Mouse (Mus musculus): ENCODE data around the gene Trex2. TPM values are rescaled to one million over a fixed set of nuclear protein-coding genes. Genes with fewer than 3 reads are reported as not detected.

The Trex2 gene
- polyA plus RNA-seq, 1 experiment, result 2.2 TPM

DNA sequence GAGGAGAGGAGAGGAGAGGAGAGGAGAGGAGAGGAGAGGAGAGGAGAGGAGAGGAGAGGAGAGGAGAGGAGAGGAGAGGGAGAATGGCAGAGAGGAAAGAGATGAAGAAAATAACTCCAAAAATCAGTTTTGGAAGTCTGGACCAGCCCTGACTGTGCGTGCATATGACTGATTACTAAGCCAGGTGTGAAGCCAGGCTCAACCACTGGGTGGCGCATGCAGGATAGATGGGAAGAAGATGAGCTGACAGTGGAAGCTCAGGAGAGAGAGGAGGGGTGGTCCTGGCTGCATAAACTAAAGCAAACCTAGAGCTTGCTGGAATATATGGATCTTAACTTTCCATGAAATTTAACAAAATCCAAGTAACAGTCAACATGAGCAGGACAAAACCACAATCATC is 16.8 kb upstream of the Trex2 start:
- H3K27ac ChIP-seq (ENCODE audit: control insufficient read depth, insufficient read depth, low read length), result no peak overlapping the region
- no peak overlapping the region for H3K4me3 ChIP-seq (ENCODE audit: control insufficient read depth, insufficient read depth, low read length)
- no peaks in the 10 kb centered on the region for H3K27me3 ChIP-seq (ENCODE audit: control insufficient read depth, insufficient read depth, low read length)
- no peaks in the 10 kb centered on the region for H3K4me1 ChIP-seq (replicated peaks; ENCODE audit: control insufficient read depth, insufficient read depth, low read length)
- TF ChIP-seq CTCF (IDR thresholded peaks at IDR 0.05; ENCODE audit: borderline replicate concordance, control insufficient read depth, extremely low read depth, insufficient read depth, low read length, poor library complexity), result no peak
- TF ChIP-seq POLR2A (IDR thresholded peaks at IDR 0.05; ENCODE audit: control insufficient read depth, extremely low read depth, insufficient read depth, low read length, poor library complexity), result no peak
- peak; percentile 71 for DNase-seq
- WGBS, result 56% methylated on average over 2 of the region's 2 CpGs
- H3K36me3 ChIP-seq (ENCODE audit: control insufficient read depth, insufficient read depth, low read length), result no peaks in the 10 kb centered on the region

DNA sequence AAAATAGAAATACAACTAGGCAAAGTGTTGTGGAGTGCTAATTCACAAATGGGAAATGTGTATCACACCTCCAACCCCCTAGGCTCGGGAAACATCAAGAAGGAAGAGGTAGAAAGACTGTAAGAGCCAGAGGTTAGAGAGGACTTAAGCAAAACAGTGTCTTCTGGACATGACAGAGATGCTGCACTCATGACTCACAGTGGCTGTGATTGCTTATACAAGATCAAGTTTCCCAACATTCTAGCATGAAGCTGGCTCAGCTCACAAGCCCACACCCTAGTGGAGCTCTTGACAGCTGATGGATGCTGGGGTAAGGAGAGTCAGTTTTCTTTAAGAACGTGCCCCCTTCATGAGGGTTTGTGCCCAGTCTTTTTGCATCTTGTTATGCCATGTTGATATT is 6.3 kb upstream of the Trex2 start:
- Histone ChIP-seq H3K36me3 (ENCODE audit: control insufficient read depth, insufficient read depth, low read length) (no peaks in the 10 kb centered on the region), H3K27ac (ENCODE audit: control insufficient read depth, insufficient read depth, low read length) (no peak overlapping the region), H3K27me3 (ENCODE audit: control insufficient read depth, insufficient read depth, low read length) (no peaks in the 10 kb centered on the region), H3K4me3 (ENCODE audit: control insufficient read depth, insufficient read depth, low read length) (no peak overlapping the region), H3K4me1 (replicated peaks; ENCODE audit: control insufficient read depth, insufficient read depth, low read length) (no peaks in the 10 kb centered on the region)
- TF ChIP-seq CTCF (IDR thresholded peaks at IDR 0.05; ENCODE audit: borderline replicate concordance, control insufficient read depth, extremely low read depth, insufficient read depth, low read length, poor library complexity) (no peak), POLR2A (IDR thresholded peaks at IDR 0.05; ENCODE audit: control insufficient read depth, extremely low read depth, insufficient read depth, low read length, poor library complexity) (no peak)
- DNase-seq, result no peak
- WGBS, result 78% methylated on average over 2 of the region's 2 CpGs

DNA sequence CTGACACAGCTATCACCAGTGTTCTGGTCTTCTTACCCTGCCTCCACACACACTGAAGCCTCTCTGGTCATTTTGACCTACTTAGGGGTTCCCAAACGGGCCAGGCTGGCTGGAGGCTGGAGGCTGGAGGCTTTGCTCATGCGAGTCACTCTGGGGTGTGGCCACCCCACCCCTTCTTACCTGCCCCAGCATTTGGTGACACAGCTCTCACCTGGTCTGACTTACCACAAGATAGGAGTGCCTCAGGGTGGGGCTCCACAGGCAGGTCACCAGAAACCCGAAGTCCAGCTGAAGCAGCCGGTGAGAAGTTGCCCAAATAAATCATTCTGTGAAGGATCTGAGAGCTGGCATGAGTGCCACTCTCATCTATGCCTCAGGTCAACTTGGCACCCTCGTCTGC is 2.3 kb downstream of the Trex2 start:
- Histone ChIP-seq H3K36me3 (ENCODE audit: control insufficient read depth, insufficient read depth, low read length) (no peaks in the 10 kb centered on the region), H3K4me1 (replicated peaks; ENCODE audit: control insufficient read depth, insufficient read depth, low read length) (no peaks in the 10 kb centered on the region), H3K4me3 (ENCODE audit: control insufficient read depth, insufficient read depth, low read length) (no peak overlapping the region), H3K27ac (ENCODE audit: control insufficient read depth, insufficient read depth, low read length) (no peak overlapping the region), H3K27me3 (ENCODE audit: control insufficient read depth, insufficient read depth, low read length) (no peaks in the 10 kb centered on the region)
- 85% methylated on average over 5 of the region's 5 CpGs for WGBS
- TF ChIP-seq CTCF (IDR thresholded peaks at IDR 0.05; ENCODE audit: borderline replicate concordance, control insufficient read depth, extremely low read depth, insufficient read depth, low read length, poor library complexity) (no peak), POLR2A (IDR thresholded peaks at IDR 0.05; ENCODE audit: control insufficient read depth, extremely low read depth, insufficient read depth, low read length, poor library complexity) (no peak)
- no peak for DNase-seq

DNA sequence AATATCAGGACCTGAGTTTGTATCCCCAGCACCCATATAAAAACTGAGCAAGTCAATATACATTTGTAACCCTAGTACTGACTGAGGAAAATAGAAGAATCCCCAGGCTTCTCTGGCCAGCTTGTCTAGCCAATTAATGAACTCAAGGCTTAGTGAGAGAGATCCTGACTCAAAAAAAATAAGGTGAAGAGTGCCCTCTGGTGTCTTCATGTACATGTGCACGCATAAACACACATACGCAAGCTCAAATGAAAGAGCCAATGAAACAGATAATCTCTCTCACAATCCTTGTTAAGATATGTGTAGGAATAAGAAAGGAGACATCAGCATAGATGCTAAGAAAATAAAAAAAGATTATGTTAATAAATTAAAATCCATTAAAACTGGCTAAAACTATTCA is 5.1 kb downstream of the Trex2 start:
- Histone ChIP-seq H3K4me3 (ENCODE audit: control insufficient read depth, insufficient read depth, low read length) (no peak overlapping the region), H3K4me1 (replicated peaks; ENCODE audit: control insufficient read depth, insufficient read depth, low read length) (no peaks in the 10 kb centered on the region), H3K27ac (ENCODE audit: control insufficient read depth, insufficient read depth, low read length) (no peak overlapping the region), H3K36me3 (ENCODE audit: control insufficient read depth, insufficient read depth, low read length) (no peaks in the 10 kb centered on the region), H3K27me3 (ENCODE audit: control insufficient read depth, insufficient read depth, low read length) (no peaks in the 10 kb centered on the region)
- TF ChIP-seq CTCF (IDR thresholded peaks at IDR 0.05; ENCODE audit: borderline replicate concordance, control insufficient read depth, extremely low read depth, insufficient read depth, low read length, poor library complexity) (no peak), POLR2A (IDR thresholded peaks at IDR 0.05; ENCODE audit: control insufficient read depth, extremely low read depth, insufficient read depth, low read length, poor library complexity) (no peak)
- 84% methylated on average over 2 of the region's 2 CpGs for WGBS
- DNase-seq, result no peak

DNA sequence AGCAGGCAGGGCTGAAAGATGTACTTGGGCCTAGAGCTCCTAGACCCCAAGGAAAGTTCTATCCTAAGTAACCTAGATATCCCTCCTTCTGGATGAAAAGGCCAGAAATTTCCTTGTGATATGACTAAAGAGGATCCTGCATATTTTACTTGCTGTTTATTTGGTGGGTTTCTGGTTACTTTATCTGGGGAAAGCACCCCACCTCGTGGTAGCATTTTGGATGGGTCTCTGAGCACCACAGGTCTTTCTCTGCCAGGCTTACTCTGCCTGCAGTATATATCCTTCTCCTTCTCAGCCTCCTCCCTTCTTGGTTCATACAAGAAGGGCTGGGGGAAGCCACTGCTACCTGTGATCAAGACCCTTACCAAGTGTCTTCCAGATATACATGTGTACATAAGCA is 22.4 kb downstream of the Trex2 start:
- Histone ChIP-seq H3K4me1 (replicated peaks; ENCODE audit: control insufficient read depth, insufficient read depth, low read length) (no peaks in the 10 kb centered on the region), H3K27ac (ENCODE audit: control insufficient read depth, insufficient read depth, low read length) (no peak overlapping the region), H3K36me3 (ENCODE audit: control insufficient read depth, insufficient read depth, low read length) (no peaks in the 10 kb centered on the region), H3K4me3 (ENCODE audit: control insufficient read depth, insufficient read depth, low read length) (no peak overlapping the region), H3K27me3 (ENCODE audit: control insufficient read depth, insufficient read depth, low read length) (no peaks in the 10 kb centered on the region)
- no peak for DNase-seq
- WGBS, result 39% methylated on average over 1 of the region's 1 CpGs
- TF ChIP-seq POLR2A (IDR thresholded peaks at IDR 0.05; ENCODE audit: control insufficient read depth, extremely low read depth, insufficient read depth, low read length, poor library complexity) (no peak), CTCF (IDR thresholded peaks at IDR 0.05; ENCODE audit: borderline replicate concordance, control insufficient read depth, extremely low read depth, insufficient read depth, low read length, poor library complexity) (no peak)

DNA sequence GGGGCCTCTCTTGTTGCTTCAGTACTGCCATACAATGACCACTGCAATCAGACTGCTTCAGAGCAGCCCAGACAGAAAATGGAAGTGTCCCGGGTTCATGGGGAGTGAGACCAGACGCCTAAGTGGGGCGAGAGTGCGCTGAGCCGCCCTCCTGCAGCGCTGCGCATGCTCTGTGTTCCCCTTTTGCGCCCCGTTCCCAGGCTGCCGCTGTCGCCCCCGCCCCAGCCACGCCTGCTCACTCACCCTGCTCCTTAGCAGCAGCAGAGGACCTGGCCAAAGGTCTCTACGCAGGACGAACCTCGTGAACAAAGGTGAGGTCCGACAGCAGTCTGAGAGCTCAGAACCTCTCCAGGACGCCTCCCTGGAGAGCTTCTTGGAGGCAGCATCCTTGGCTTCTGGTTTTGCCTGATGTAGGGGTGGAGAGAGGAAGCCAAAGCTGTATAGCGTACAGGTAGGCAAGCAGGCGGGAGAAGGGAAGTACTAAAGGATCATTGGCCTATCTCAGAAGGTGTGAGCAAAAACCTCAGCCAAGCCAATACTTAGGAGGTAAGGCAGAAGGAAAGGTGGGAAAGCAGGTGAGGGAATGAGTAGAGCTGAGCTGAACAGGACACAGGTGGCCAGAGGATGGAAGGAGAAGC is 24.1 kb downstream of the Trex2 start, which contains the start of gene Zfp92:
TSS of gene Zfp92 (plus strand) at position 217 of the 638 bp plus-strand sequence.
- H3K4me3 ChIP-seq (ENCODE audit: control insufficient read depth, insufficient read depth, low read length), result peak within 1 kb of the TSS; percentile 23; the same call in 1 of the 2 replicates
- no peaks in the 10 kb centered on the region for H3K36me3 ChIP-seq (ENCODE audit: control insufficient read depth, insufficient read depth, low read length)
- H3K27ac ChIP-seq (ENCODE audit: control insufficient read depth, insufficient read depth, low read length), result no peak within 1 kb of the TSS
- no peak for TF ChIP-seq POLR2A (IDR thresholded peaks at IDR 0.05; ENCODE audit: control insufficient read depth, extremely low read depth, insufficient read depth, low read length, poor library complexity)
- peak; percentile 33 for DNase-seq
- WGBS, result 6% methylated on average over 16 of the region's 20 CpGs
- H3K27me3 ChIP-seq (ENCODE audit: control insufficient read depth, insufficient read depth, low read length), result no peaks in the 10 kb centered on the region
- no peaks in the 10 kb centered on the region for H3K4me1 ChIP-seq (replicated peaks; ENCODE audit: control insufficient read depth, insufficient read depth, low read length)

DNA sequence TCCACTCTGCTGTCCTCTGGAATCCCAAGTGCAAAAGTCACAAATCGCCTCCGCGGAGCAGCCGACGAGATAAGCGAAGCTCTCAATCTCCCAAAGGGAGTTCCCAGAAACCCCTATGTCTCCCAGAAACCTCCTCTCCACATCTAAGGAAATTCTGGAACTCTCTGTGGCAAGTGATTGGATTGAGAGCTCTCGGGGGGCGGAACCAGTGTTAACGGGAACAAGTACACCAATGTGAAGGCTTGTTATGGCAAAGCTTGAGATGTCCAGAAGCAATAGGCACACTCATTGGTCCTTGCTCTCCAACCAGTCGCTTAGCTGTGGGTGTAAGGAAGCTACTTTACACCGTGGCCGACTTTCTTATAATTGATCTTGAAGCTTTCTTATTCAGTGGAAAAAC is 33.5 kb downstream of the Trex2 start:
- no peak for DNase-seq
- no peak overlapping the region for H3K27ac ChIP-seq (ENCODE audit: control insufficient read depth, insufficient read depth, low read length)
- 99% methylated on average over 12 of the region's 12 CpGs for WGBS
- no peak overlapping the region for H3K4me3 ChIP-seq (ENCODE audit: control insufficient read depth, insufficient read depth, low read length)
- H3K27me3 ChIP-seq (ENCODE audit: control insufficient read depth, insufficient read depth, low read length), result no peaks in the 10 kb centered on the region
- H3K36me3 ChIP-seq (ENCODE audit: control insufficient read depth, insufficient read depth, low read length), result no peaks in the 10 kb centered on the region
- TF ChIP-seq CTCF (IDR thresholded peaks at IDR 0.05; ENCODE audit: borderline replicate concordance, control insufficient read depth, extremely low read depth, insufficient read depth, low read length, poor library complexity) (no peak), POLR2A (IDR thresholded peaks at IDR 0.05; ENCODE audit: control insufficient read depth, extremely low read depth, insufficient read depth, low read length, poor library complexity) (no peak)
- no peaks in the 10 kb centered on the region for H3K4me1 ChIP-seq (replicated peaks; ENCODE audit: control insufficient read depth, insufficient read depth, low read length)
